ENCODE assay signal across 37 mouse cellular contexts in genomic region chr4:137414936-137415335, GRCm38 (mm10). TPM values are rescaled to one million over a fixed set of nuclear protein-coding genes. Genes with fewer than 3 reads are reported as not detected.
DNase-seq lines count a peak whose midpoint lies in the region; ATAC-seq and TF ChIP-seq lines count a peak whose summit lies in the region.
"Had no signal": no experiment of that assay in that cellular context is flagged by ENCODE, and none has a peak within 500 bp of the region (broad histone marks: within the 10 kb centered on the region; RNA-seq: fewer than 3 reads in every experiment).

No protein-coding gene starts in this region.

- H3K4me1 ChIP-seq in lung, adult 2 months (ENCODE audit: control insufficient read depth, insufficient read depth, low read length), result no peaks in the 10 kb centered on the region
- no peaks in the 10 kb centered on the region for H3K4me1 ChIP-seq in lung, postnatal 0 days (ENCODE audit: insufficient read depth, low read depth, low read length)
- H3K4me1 ChIP-seq in heart, embryonic 12.5 days (replicated peaks), result peaks cover 15% of the 10 kb centered on the region
- H3K4me1 ChIP-seq: forebrain, embryonic 13.5 days; limb, embryonic 13.5 days had no signal

- TF ChIP-seq EP300 in lung, postnatal 0 days (IDR thresholded peaks at IDR 0.05), result no peak

- no peak overlapping the region for H3K27ac ChIP-seq in lung, postnatal 0 days (ENCODE audit: low read length)
- H3K27ac ChIP-seq in heart, embryonic 12.5 days (ENCODE audit: poor library complexity, severe bottlenecking), result no peak overlapping the region
- H3K27ac ChIP-seq: forebrain, embryonic 13.5 days; hindbrain, embryonic 14.5 days; limb, embryonic 13.5 days; liver, embryonic 12.5 days; stomach, postnatal 0 days had no signal

- WGBS in lung, adult 2 months, result 65% methylated on average over 1 of the region's 1 CpGs
- 69% methylated on average over 1 of the region's 1 CpGs for WGBS in lung, postnatal 0 days
- WGBS in heart, embryonic 12.5 days, result 70% methylated on average over 1 of the region's 1 CpGs

- H3K9ac ChIP-seq in lung, postnatal 0 days (replicated peaks; ENCODE audit: low read depth), result no peak overlapping the region
- no peak overlapping the region for H3K9ac ChIP-seq in heart, embryonic 12.5 days
- H3K9ac ChIP-seq: forebrain, embryonic 13.5 days; hindbrain, embryonic 14.5 days; limb, embryonic 13.5 days; liver, embryonic 12.5 days had no signal

- DNase-seq in adrenal gland, postnatal 10 days, result peak; percentile 25
- DNase-seq in adrenal gland, adult 2 months, result no peak
- DNase-seq in lung, adult 2 months, result peak; percentile 27
- no peak for DNase-seq in lung, postnatal 4 days
- DNase-seq in lung, postnatal 0 days (ENCODE audit: low spot score), result peak; percentile 9
- DNase-seq in urinary bladder, postnatal 25 days (ENCODE audit: low spot score), result no peak
- DNase-seq in cerebellum, adult 11 months, result no peak
- DNase-seq: adrenal gland, adult 8-10 months; cerebellum, adult 9-10 months; cerebellum, postnatal 36 days; gastrocnemius, postnatal 14 days; heart, postnatal 36 days; midbrain, embryonic 14.5 days; right cerebral cortex, adult 18-20 months; right cerebral cortex, postnatal 4 days; thymus, adult 18-20 months; thymus, postnatal 36 days had no signal

- H3K36me3 ChIP-seq in lung, postnatal 0 days (ENCODE audit: insufficient read depth, low read length), result no peaks in the 10 kb centered on the region
- no peaks in the 10 kb centered on the region for H3K36me3 ChIP-seq in heart, embryonic 12.5 days
- H3K36me3 ChIP-seq: limb, embryonic 13.5 days; liver, embryonic 12.5 days had no signal

- H3K4me2 ChIP-seq in lung, postnatal 0 days (replicated peaks; ENCODE audit: low read depth, low read length), result no peak overlapping the region
- no peak overlapping the region for H3K4me2 ChIP-seq in heart, embryonic 12.5 days
- H3K4me2 ChIP-seq: forebrain, embryonic 13.5 days; hindbrain, embryonic 14.5 days; limb, embryonic 13.5 days; liver, embryonic 12.5 days had no signal

- H3K4me3 ChIP-seq in lung, adult 2 months (replicated peaks; ENCODE audit: extremely low read depth, low read depth, low read length), result no peak overlapping the region
- H3K4me3 ChIP-seq in lung, postnatal 0 days (ENCODE audit: low read depth, low read length), result no peak overlapping the region
- H3K4me3 ChIP-seq in heart, embryonic 12.5 days, result no peak overlapping the region
- H3K4me3 ChIP-seq: forebrain, embryonic 13.5 days; limb, embryonic 13.5 days; liver, embryonic 12.5 days had no signal

- no peak for ATAC-seq in lung, postnatal 0 days
- ATAC-seq in heart, embryonic 12.5 days (ENCODE audit: insufficient number of reproducible peaks, low FRiP score), result no peak
- ATAC-seq: activated CD4-positive, CD25-positive, alpha-beta regulatory T cell, adult 4 months; forebrain, embryonic 13.5 days; intestine, postnatal 0 days; liver, embryonic 12.5 days had no signal

- H3K27me3 ChIP-seq in lung, postnatal 0 days (replicated peaks; ENCODE audit: insufficient read depth, low read length), result no peaks in the 10 kb centered on the region
- H3K27me3 ChIP-seq in heart, embryonic 12.5 days (replicated peaks), result no peaks in the 10 kb centered on the region
- H3K27me3 ChIP-seq: forebrain, embryonic 13.5 days; limb, embryonic 13.5 days; liver, embryonic 12.5 days had no signal

- no peak for TF ChIP-seq POLR2A in lung, adult 2 months (IDR thresholded peaks at IDR 0.05; ENCODE audit: borderline replicate concordance, extremely low read depth, low read depth, low read length)

- H3K9me3 ChIP-seq in lung, postnatal 0 days (ENCODE audit: low read length), result no peaks in the 10 kb centered on the region
- no peaks in the 10 kb centered on the region for H3K9me3 ChIP-seq in heart, embryonic 12.5 days (replicated peaks)
- H3K9me3 ChIP-seq: forebrain, embryonic 13.5 days; limb, embryonic 13.5 days; liver, embryonic 12.5 days had no signal

- no peak for TF ChIP-seq CTCF in lung, adult 2 months (IDR thresholded peaks at IDR 0.05; ENCODE audit: insufficient read depth, low read length)
- TF ChIP-seq CTCF in lung, postnatal 0 days (IDR thresholded peaks at IDR 0.05), result no peak

RNA-seq across cellular contexts. Expression of gene Cela3a, which starts 5.3 kb away (rescaled TPM):
- not detected for total RNA-seq in adrenal gland, postnatal 10 days (2021)
- not detected for total RNA-seq in adrenal gland, adult 2 months (2021)
- polyA plus RNA-seq in adrenal gland, adult 2 months (2012; rRNA removed), result not detected in 2 replicates
- not detected in 2 replicates for polyA plus RNA-seq in lung, adult 2 months (2012; rRNA removed)
- polyA plus RNA-seq in lung, postnatal 0 days (2015; fragmentation: Nextera tagmentation; extraction: Ambion mirVana), result not detected in 2 replicates
- not detected in 2 replicates for polyA plus RNA-seq in heart, embryonic 12.5 days (2016; fragmentation: Nextera tagmentation; extraction: Ambion mirVana)
- total RNA-seq: adrenal gland, adult 8-10 months; CH12.LX; ES-E14; gastrocnemius, postnatal 14 days; granulocyte monocyte progenitor cell, adult 5-6 weeks; heart, postnatal 36 days; layer of hippocampus, adult 8-10 months; layer of hippocampus, postnatal 25 days; left cerebral cortex, adult 8-10 months; left cerebral cortex, postnatal 36 days; neutrophil, adult 5-6 weeks had no signal
- polyA plus RNA-seq: activated CD4-positive, CD25-positive, alpha-beta regulatory T cell, adult 4 months; C2C12; embryonic facial prominence, embryonic 11.5 days; forebrain, embryonic 13.5 days; heart, embryonic 16.5 days; hindbrain, embryonic 14.5 days; intestine, postnatal 0 days; limb, embryonic 13.5 days; liver, embryonic 12.5 days; midbrain, embryonic 14.5 days; stomach, postnatal 0 days had no signal

RNA-seq across cellular contexts. Expression of gene Cela3b, which starts 15.4 kb away (rescaled TPM):
- total RNA-seq in adrenal gland, postnatal 10 days (2021), result not detected
- total RNA-seq in adrenal gland, adult 2 months (2021), result not detected
- polyA plus RNA-seq in adrenal gland, adult 2 months (2012; rRNA removed), result 0.16 and 0.33 TPM in 2 replicates
- polyA plus RNA-seq in lung, adult 2 months (2012; rRNA removed), result 0.57 and 12.5 TPM in 2 replicates
- polyA plus RNA-seq in lung, postnatal 0 days (2015; fragmentation: Nextera tagmentation; extraction: Ambion mirVana), result not detected in 2 replicates
- polyA plus RNA-seq in heart, embryonic 12.5 days (2016; fragmentation: Nextera tagmentation; extraction: Ambion mirVana), result not detected in 2 replicates
- total RNA-seq: CH12.LX; ES-E14; gastrocnemius, postnatal 14 days; granulocyte monocyte progenitor cell, adult 5-6 weeks; heart, postnatal 36 days; layer of hippocampus, adult 8-10 months; layer of hippocampus, postnatal 25 days; left cerebral cortex, adult 8-10 months; left cerebral cortex, postnatal 36 days; neutrophil, adult 5-6 weeks had no signal
- polyA plus RNA-seq: activated CD4-positive, CD25-positive, alpha-beta regulatory T cell, adult 4 months; C2C12; embryonic facial prominence, embryonic 11.5 days; forebrain, embryonic 13.5 days; hindbrain, embryonic 14.5 days; liver, embryonic 12.5 days; midbrain, embryonic 14.5 days had no signal

RNA-seq across cellular contexts. Expression of gene 1700013G24Rik, which starts 38.1 kb away (rescaled TPM):
- total RNA-seq in adrenal gland, postnatal 10 days (2021), result not detected
- not detected for total RNA-seq in adrenal gland, adult 2 months (2021)
- polyA plus RNA-seq in adrenal gland, adult 2 months (2012; rRNA removed), result not detected in 2 replicates
- polyA plus RNA-seq in lung, adult 2 months (2012; rRNA removed), result 0.15 TPM in 1 of 2 replicates, not detected in the other
- polyA plus RNA-seq in lung, postnatal 0 days (2015; fragmentation: Nextera tagmentation; extraction: Ambion mirVana), result not detected in 2 replicates
- polyA plus RNA-seq in heart, embryonic 12.5 days (2016; fragmentation: Nextera tagmentation; extraction: Ambion mirVana), result not detected in 2 replicates
- total RNA-seq: adrenal gland, adult 8-10 months; CH12.LX; ES-E14; gastrocnemius, postnatal 14 days; granulocyte monocyte progenitor cell, adult 5-6 weeks; heart, postnatal 36 days; layer of hippocampus, adult 8-10 months; layer of hippocampus, postnatal 25 days; left cerebral cortex, adult 8-10 months; left cerebral cortex, postnatal 36 days; neutrophil, adult 5-6 weeks had no signal
- polyA plus RNA-seq: activated CD4-positive, CD25-positive, alpha-beta regulatory T cell, adult 4 months; embryonic facial prominence, embryonic 11.5 days; forebrain, embryonic 13.5 days; heart, embryonic 16.5 days; hindbrain, embryonic 14.5 days; intestine, postnatal 0 days; limb, embryonic 13.5 days; liver, embryonic 12.5 days; midbrain, embryonic 14.5 days; spleen, adult 2 months; stomach, postnatal 0 days had no signal

RNA-seq across cellular contexts. Expression of gene Hspg2, which starts 53.6 kb away (rescaled TPM):
- 100 to 1,000 TPM; 191 to 264 TPM for total RNA-seq in adrenal gland, postnatal 10 days (2021)
- total RNA-seq in adrenal gland, adult 2 months (2021), result 100 to 1,000 TPM in 1 of 2 experiments, 10 to 100 TPM in 1; 87.4 to 150 TPM
- polyA plus RNA-seq in adrenal gland, adult 2 months (2012; rRNA removed), result 122 and 125 TPM in 2 replicates
- polyA plus RNA-seq in lung, adult 2 months (2012; rRNA removed), result 67.8 and 76.2 TPM in 2 replicates
- 20.2 and 25.3 TPM in 2 replicates for polyA plus RNA-seq in lung, postnatal 0 days (2015; fragmentation: Nextera tagmentation; extraction: Ambion mirVana)
- 51.8 and 61.5 TPM in 2 replicates for polyA plus RNA-seq in heart, embryonic 12.5 days (2016; fragmentation: Nextera tagmentation; extraction: Ambion mirVana)
- polyA plus RNA-seq: activated CD4-positive, CD25-positive, alpha-beta regulatory T cell, adult 4 months had no signal

RNA-seq across cellular contexts. Expression of gene Cdc42, which starts 57.4 kb away (rescaled TPM):
- total RNA-seq in adrenal gland, postnatal 10 days (2021), result 100 to 1,000 TPM; 348 to 351 TPM
- 100 to 1,000 TPM; 419 to 486 TPM for total RNA-seq in adrenal gland, adult 2 months (2021)
- polyA plus RNA-seq in adrenal gland, adult 2 months (2012; rRNA removed), result 23.1 and 24.7 TPM in 2 replicates
- polyA plus RNA-seq in lung, adult 2 months (2012; rRNA removed), result 67.9 and 124 TPM in 2 replicates
- polyA plus RNA-seq in lung, postnatal 0 days (2015; fragmentation: Nextera tagmentation; extraction: Ambion mirVana), result 545 and 582 TPM in 2 replicates
- polyA plus RNA-seq in heart, embryonic 12.5 days (2016; fragmentation: Nextera tagmentation; extraction: Ambion mirVana), result 528 and 544 TPM in 2 replicates

Comparison
In these comparisons a context has a peak if more than half of its experiments do, and no peak if none do; other contexts are left out.
1. DNase-seq: peak in adrenal gland, postnatal 10 days (single experiment), lung, adult 2 months (single experiment) and lung, postnatal 0 days (single experiment); none in adrenal gland, adult 2 months (single experiment), lung, postnatal 4 days (0 of 2), urinary bladder, postnatal 25 days (single experiment) and cerebellum, adult 11 months (single experiment).